Mouse (Mus musculus) neural tube, postnatal 0 days (tissue): Measurements from ENCODE around the gene AC124502.3. TPM values are rescaled to one million over a fixed set of nuclear protein-coding genes. Genes with fewer than 3 reads are reported as not detected.

ENCODE experiments used
- polyA plus RNA-seq: library from polyadenylated mRNA; unstranded; fragments of >200 nt; fragmentation: Nextera tagmentation; extraction: Ambion mirVana; gene quantifications from 2 replicates; pipeline ENCODE4 v1.2.1, GENCODE M21; 2015

AC124502.3 gene
- polyA plus RNA-seq = 1.7 and 2.2 TPM in 2 replicates

GRCm38 (mm10) chr19:5038709-5039156, at the start of gene AC124502.3, which contains the start of gene B4gat1:
Gene AC124502.3, plus strand, starts transcription at chr19:5038891.
Gene B4gat1, plus strand, starts transcription at chr19:5038826.

GRCm38 (mm10) chr19:4990256-4990625, 48.5 kb upstream of the AC124502.3 start, which contains the start of gene Npas4:
Gene Npas4, minus strand, starts transcription at chr19:4990316.

GRCm38 (mm10) chr19:5023621-5024479, 14.8 kb upstream of the AC124502.3 start, which contains the start of gene Slc29a2:
Gene Slc29a2, plus strand, starts transcription at chr19:5023860.

GRCm38 (mm10) chr19:5040862-5041523, 2.3 kb downstream of the AC124502.3 start, which contains the start of gene Brms1:
Gene Brms1, plus strand, starts transcription at chr19:5041354.

GRCm38 (mm10) chr19:5050047-5050905, 11.6 kb downstream of the AC124502.3 start, which contains the start of gene Rin1:
Gene Rin1, plus strand, starts transcription at chr19:5050481.

GRCm38 (mm10) chr19:5067867-5068569, 29.3 kb downstream of the AC124502.3 start, which contains the start of gene Cd248:
Gene Cd248, plus strand, starts transcription at chr19:5068078.

GRCm38 (mm10) chr19:5085145-5085863, 46.6 kb downstream of the AC124502.3 start, which contains the start of gene Tmem151a:
Gene Tmem151a, minus strand, starts transcription at chr19:5085531.

GRCm38 (mm10) chr19:5087884-5088728, 49.4 kb downstream of the AC124502.3 start, which contains the start of gene Yif1a:
Gene Yif1a, plus strand, starts transcription at chr19:5088538.

GRCm38 (mm10) chr19:5098363-5099143, 59.9 kb downstream of the AC124502.3 start, which contains the start of gene Cnih2:
Gene Cnih2, minus strand, starts transcription at chr19:5098521.

Other genes starting within 250 kb of the AC124502.3 start
- 36.2 and 38.3 TPM in 2 replicates for gene Rbm4, start 245.0 kb upstream of the AC124502.3 start, polyA plus RNA-seq
- 14.4 and 24.3 TPM in 2 replicates for gene Gm21992, start 227.3 kb upstream of the AC124502.3 start, polyA plus RNA-seq
- 32.0 and 33.3 TPM in 2 replicates for gene Rbm14, start 227.3 kb upstream of the AC124502.3 start, polyA plus RNA-seq
- 48.0 and 51.2 TPM in 2 replicates for gene Ccs, start 199.6 kb upstream of the AC124502.3 start, polyA plus RNA-seq
- 0.63 and 0.85 TPM in 2 replicates for gene Ccdc87, start 199.5 kb upstream of the AC124502.3 start, polyA plus RNA-seq
- 92.7 and 98.1 TPM in 2 replicates for gene Ctsf, start 183.8 kb upstream of the AC124502.3 start, polyA plus RNA-seq
- 3.9 and 5.1 TPM in 2 replicates for gene Actn3, start 161.0 kb upstream of the AC124502.3 start, polyA plus RNA-seq
- gene Zdhhc24, start 160.2 kb upstream of the AC124502.3 start, polyA plus RNA-seq = 18.3 and 20.1 TPM in 2 replicates
- 8.7 and 8.8 TPM in 2 replicates for gene Bbs1, start 132.3 kb upstream of the AC124502.3 start, polyA plus RNA-seq
- 66.6 and 67.5 TPM in 2 replicates for gene Dpp3, start 110.6 kb upstream of the AC124502.3 start, polyA plus RNA-seq
- gene Peli3, start 95.8 kb upstream of the AC124502.3 start, polyA plus RNA-seq = 10.4 and 12.1 TPM in 2 replicates
- gene Mrpl11, start 76.7 kb upstream of the AC124502.3 start, polyA plus RNA-seq = 116 and 126 TPM in 2 replicates
- 0.28 and 0.39 TPM in 2 replicates for gene Npas4, start 48.6 kb upstream of the AC124502.3 start, polyA plus RNA-seq
- 17.8 and 18.5 TPM in 2 replicates for gene Slc29a2, start 15.0 kb upstream of the AC124502.3 start, polyA plus RNA-seq
- gene B4gat1, start 65 bp upstream of the AC124502.3 start, polyA plus RNA-seq = 166 and 173 TPM in 2 replicates
- gene Brms1, start 2.5 kb downstream of the AC124502.3 start, polyA plus RNA-seq = 14.2 and 14.9 TPM in 2 replicates
- gene Rin1, start 11.6 kb downstream of the AC124502.3 start, polyA plus RNA-seq = 0.55 and 0.71 TPM in 2 replicates
- 17.4 and 19.4 TPM in 2 replicates for gene Cd248, start 29.2 kb downstream of the AC124502.3 start, polyA plus RNA-seq
- 63.2 and 66.9 TPM in 2 replicates for gene Tmem151a, start 46.6 kb downstream of the AC124502.3 start, polyA plus RNA-seq
- 72.6 and 73.4 TPM in 2 replicates for gene Yif1a, start 49.6 kb downstream of the AC124502.3 start, polyA plus RNA-seq
- 448 and 454 TPM in 2 replicates for gene Cnih2, start 59.6 kb downstream of the AC124502.3 start, polyA plus RNA-seq
- 203 and 219 TPM in 2 replicates for gene Rab1b, start 68.2 kb downstream of the AC124502.3 start, polyA plus RNA-seq
- gene Klc2, start 79.7 kb downstream of the AC124502.3 start, polyA plus RNA-seq = 72.6 and 86.2 TPM in 2 replicates
- gene Pacs1, start 234.2 kb downstream of the AC124502.3 start, polyA plus RNA-seq = 39.0 and 46.4 TPM in 2 replicates